Mouse (Mus musculus) kidney, embryonic 14.5 days (tissue): Measurements from ENCODE around the gene Slc35c2. TPM values are rescaled to one million over a fixed set of nuclear protein-coding genes. Genes with fewer than 3 reads are reported as not detected.
A peak's percentile ranks its signal among the peaks of the same experiment; 100 is the strongest.

ENCODE experiments used
- ATAC-seq: fragments of 200-750 bp; cut with Nextera tagmentation; 2 replicates; pipeline ENCODE4 v1.8.0; 2017; ENCODE audit warnings: moderate number of reproducible peaks, mild to moderate bottlenecking, moderate TSS enrichment, moderate library complexity; ENCODE audit not compliant: low FRiP score, low TSS enrichment
- H3K27ac ChIP-seq: fragments of 300-500 bp; sonication (generic); 2 replicates; pipeline ENCODE4 v1.5.1; 2014; ENCODE audit warnings: low read depth, mild to moderate bottlenecking, low read length, moderate library complexity, mixed read lengths
- H3K27me3 ChIP-seq: fragments of 300-500 bp; sonication (generic); 2 replicates; pipeline ENCODE4 v1.6.1; 2014; ENCODE audit warnings: mild to moderate bottlenecking, low read length; ENCODE audit not compliant: control insufficient read depth, insufficient read depth
- H3K36me3 ChIP-seq: fragments of 300-500 bp; sonication (generic); 2 replicates; pipeline ENCODE4 v1.6.1; 2014; ENCODE audit warnings: low read length, mixed read lengths; ENCODE audit not compliant: control insufficient read depth, insufficient read depth
- H3K4me1 ChIP-seq: fragments of 300-500 bp; sonication (generic); 2 replicates; pipeline ENCODE4 v1.6.1; 2014; ENCODE audit warnings: low read length, mixed read lengths; ENCODE audit not compliant: control insufficient read depth, insufficient read depth
- H3K4me2 ChIP-seq: fragments of 300-500 bp; sonication (generic); replicated peaks from 2 replicates; pipeline ENCODE4 v1.6.1; 2014; ENCODE audit warnings: low read depth, mild to moderate bottlenecking, low read length
- H3K4me3 ChIP-seq: fragments of 300-500 bp; sonication (generic); 2 replicates; pipeline ENCODE4 v1.5.1; 2014; ENCODE audit warnings: mild to moderate bottlenecking, low read length
- H3K9ac ChIP-seq: fragments of 300-500 bp; sonication (generic); 2 replicates; pipeline ENCODE4 v1.6.1; 2014; ENCODE audit warnings: low read depth, mild to moderate bottlenecking, low read length, moderate library complexity
- H3K9me3 ChIP-seq: fragments of 300-500 bp; sonication (generic); 2 replicates; pipeline ENCODE4 v1.6.1; 2016; ENCODE audit warnings: low read length; ENCODE audit not compliant: control insufficient read depth
- WGBS: fragments of 180-500 bp; shearing (Covaris S2); extraction: QIAGEN DNeasy Blood & Tissue Kit; methylation state at CpG from one replicate; pipeline ENCODE4 v1.1.7; 2014; 5-methylcytosine and 5-hydroxymethylcytosine counted together
- polyA plus RNA-seq: library from polyadenylated mRNA; unstranded; fragments of >200 nt; fragmentation: Nextera tagmentation; extraction: Ambion mirVana; gene quantifications from 2 replicates; pipeline ENCODE4 v1.2.1, GENCODE M21; 2014

The Slc35c2 gene
- polyA plus RNA-seq, 1 experiment from 2014 or later = 54.1 TPM

DNA sequence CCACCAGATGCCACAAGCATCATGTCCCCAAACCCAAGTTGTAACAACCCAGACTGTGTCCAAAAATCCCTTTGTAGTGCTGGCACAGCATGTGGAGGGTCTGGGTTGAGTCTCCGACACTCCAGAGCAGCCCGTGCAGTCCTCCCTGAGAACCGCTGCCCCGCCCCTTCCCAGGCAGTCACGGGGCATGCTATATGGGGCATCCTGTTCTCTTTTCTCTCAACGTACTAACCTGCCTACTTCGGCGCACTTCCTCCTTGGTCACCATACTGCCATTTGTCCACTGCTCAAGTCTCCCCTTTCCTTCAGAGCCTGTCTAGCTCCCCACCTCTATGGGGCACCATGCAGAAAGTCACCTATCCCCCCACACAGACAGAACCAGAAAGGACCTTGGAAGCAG is 2.0 kb downstream of the Slc35c2 start:
- no peaks in the 10 kb centered on the region for H3K27me3 ChIP-seq
- H3K4me3 ChIP-seq = no peak overlapping the region
- H3K4me2 ChIP-seq = no peak overlapping the region
- no peaks in the 10 kb centered on the region for H3K9me3 ChIP-seq
- 83% methylated on average over 8 of the region's 8 CpGs for WGBS
- ATAC-seq = no peak
- no peak overlapping the region for H3K9ac ChIP-seq
- no peak overlapping the region for H3K27ac ChIP-seq
- H3K36me3 ChIP-seq = peaks cover 23% of the 10 kb centered on the region
- H3K4me1 ChIP-seq = peaks cover 17% of the 10 kb centered on the region

DNA sequence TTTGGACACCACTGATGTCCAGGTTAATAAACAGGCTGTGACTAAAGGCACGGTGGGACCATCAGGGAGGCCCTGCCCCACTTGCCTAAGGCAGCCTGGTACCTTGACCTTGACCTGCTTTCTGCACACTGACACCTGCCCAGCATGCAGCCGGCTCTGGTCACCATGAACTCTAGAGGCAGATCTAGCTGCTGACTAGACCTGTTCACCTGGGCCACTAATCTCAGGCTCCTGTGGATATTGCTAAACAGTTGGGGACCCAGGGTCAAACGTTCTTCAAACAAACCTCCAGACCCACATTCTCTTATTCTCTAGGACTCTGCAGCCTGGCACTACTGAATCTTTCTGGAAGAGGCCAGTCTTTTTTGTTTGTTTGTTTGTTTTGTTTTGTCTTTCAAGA is 2.6 kb downstream of the Slc35c2 start:
- Histone ChIP-seq H3K4me3 (no peak overlapping the region), H3K4me2 (no peak overlapping the region), H3K36me3 (peaks cover 25% of the 10 kb centered on the region), H3K4me1 (peaks cover 17% of the 10 kb centered on the region), H3K9me3 (no peaks in the 10 kb centered on the region), H3K9ac (no peak overlapping the region), H3K27me3 (no peaks in the 10 kb centered on the region), H3K27ac (no peak overlapping the region)
- 76% methylated on average over 3 of the region's 3 CpGs for WGBS
- ATAC-seq = no peak

GRCm38 (mm10) chr2:165284377-165284776 is 3.3 kb downstream of the Slc35c2 start:
- no peak overlapping the region for H3K9ac ChIP-seq
- H3K27me3 ChIP-seq = no peaks in the 10 kb centered on the region
- H3K4me3 ChIP-seq = no peak overlapping the region
- no peak overlapping the region for H3K4me2 ChIP-seq
- H3K36me3 ChIP-seq = peaks cover 19% of the 10 kb centered on the region
- no peaks in the 10 kb centered on the region for H3K9me3 ChIP-seq
- ATAC-seq = no peak
- WGBS = 89% methylated on average over 7 of the region's 7 CpGs
- H3K4me1 ChIP-seq = peaks cover 17% of the 10 kb centered on the region
- no peak overlapping the region for H3K27ac ChIP-seq

- peaks cover 18% of the 10 kb centered on the region for H3K36me3 ChIP-seq
- no peaks in the 10 kb centered on the region for H3K9me3 ChIP-seq
Measured at GRCm38 (mm10) chr2:165283644-165284043, 4.0 kb downstream of the Slc35c2 start.

DNA sequence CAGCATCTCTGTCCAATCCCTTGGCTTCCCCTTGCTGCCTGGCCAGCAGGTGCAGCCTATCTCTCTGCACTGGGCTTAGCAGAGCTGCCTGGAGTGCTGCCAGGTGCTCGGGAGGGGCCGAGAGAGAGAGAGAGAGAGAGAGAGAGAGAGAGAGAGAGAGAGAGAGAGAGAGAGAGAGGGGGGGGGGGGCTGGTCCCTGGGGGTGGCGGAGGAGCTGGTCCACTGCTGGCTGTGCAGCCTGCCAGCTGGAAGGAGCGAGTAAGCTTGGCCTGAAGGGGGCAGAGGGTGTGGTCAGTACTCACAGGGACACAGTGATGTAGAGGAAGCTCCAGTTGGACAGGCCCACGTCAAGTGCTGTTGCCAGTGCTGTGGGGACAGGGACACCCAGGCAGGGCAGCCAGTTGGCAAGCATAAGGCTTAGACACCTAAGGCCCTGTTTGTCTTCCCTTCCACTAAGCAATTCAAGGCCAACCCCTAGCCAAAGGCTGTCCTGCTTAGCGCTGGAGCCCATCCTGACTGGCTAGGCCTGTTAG is 5.8 kb downstream of the Slc35c2 start:
- no peak for ATAC-seq
- Histone ChIP-seq H3K4me2 (no peak overlapping the region), H3K27ac (no peak overlapping the region), H3K4me1 (peaks cover 5% of the 10 kb centered on the region; the same call in 1 of the 2 replicates), H3K9ac (no peak overlapping the region), H3K9me3 (no peaks in the 10 kb centered on the region), H3K4me3 (no peak overlapping the region), H3K27me3 (no peaks in the 10 kb centered on the region), H3K36me3 (peaks cover 32% of the 10 kb centered on the region)
- 56% methylated on average over 4 of the region's 6 CpGs for WGBS

More at GRCm38 (mm10) chr2:165283644-165284043, 4.0 kb downstream of the Slc35c2 start:
- H3K27ac ChIP-seq = no peak overlapping the region
- H3K4me1 ChIP-seq = peaks cover 16% of the 10 kb centered on the region
- no peak overlapping the region for H3K4me2 ChIP-seq
- no peak overlapping the region for H3K9ac ChIP-seq
- WGBS = 90% methylated on average over 3 of the region's 3 CpGs
- ATAC-seq = no peak
- no peak overlapping the region for H3K4me3 ChIP-seq
- H3K27me3 ChIP-seq = no peaks in the 10 kb centered on the region

DNA sequence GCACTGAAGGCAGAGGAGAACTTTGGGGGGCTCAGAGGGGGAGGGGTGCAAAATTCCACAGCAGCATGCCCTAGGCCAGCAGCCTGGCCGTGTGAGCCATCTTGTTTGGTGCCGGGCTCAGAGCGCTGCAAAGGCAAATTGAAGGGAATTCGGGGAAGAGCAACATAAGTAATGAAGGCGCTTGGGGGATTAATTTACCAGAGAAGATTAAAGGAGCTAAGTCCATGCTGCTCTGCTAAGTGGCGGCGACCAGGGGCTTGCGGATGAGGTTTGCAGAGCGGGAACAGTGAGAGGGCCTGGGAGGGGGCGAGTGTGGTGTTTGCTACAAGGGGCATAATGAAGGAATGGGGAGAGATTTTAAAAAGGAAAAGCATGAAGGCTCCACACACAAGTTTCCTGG is 8.3 kb downstream of the Slc35c2 start:
- no peaks in the 10 kb centered on the region for H3K27me3 ChIP-seq
- H3K9ac ChIP-seq = no peak overlapping the region
- peaks cover 10% of the 10 kb centered on the region for H3K4me1 ChIP-seq
- H3K36me3 ChIP-seq = peaks cover 36% of the 10 kb centered on the region
- H3K4me3 ChIP-seq = no peak overlapping the region
- no peak overlapping the region for H3K27ac ChIP-seq
- 68% methylated on average over 10 of the region's 10 CpGs for WGBS
- no peak for ATAC-seq
- H3K9me3 ChIP-seq = no peaks in the 10 kb centered on the region
- no peak overlapping the region for H3K4me2 ChIP-seq

GRCm38 (mm10) chr2:165277188-165277740 is 10.4 kb downstream of the Slc35c2 start:
- H3K9me3 ChIP-seq = no peaks in the 10 kb centered on the region
- peaks cover 10% of the 10 kb centered on the region for H3K4me1 ChIP-seq
- no peak for ATAC-seq
- 84% methylated on average over 5 of the region's 5 CpGs for WGBS
- H3K27me3 ChIP-seq = no peaks in the 10 kb centered on the region
- no peak overlapping the region for H3K4me3 ChIP-seq
- no peak overlapping the region for H3K4me2 ChIP-seq
- no peak overlapping the region for H3K9ac ChIP-seq
- peaks cover 30% of the 10 kb centered on the region for H3K36me3 ChIP-seq
- no peak overlapping the region for H3K27ac ChIP-seq

GRCm38 (mm10) chr2:165275824-165276223 is 11.8 kb downstream of the Slc35c2 start:
- Histone ChIP-seq H3K4me2 (no peak overlapping the region), H3K4me3 (no peak overlapping the region), H3K36me3 (peaks cover 26% of the 10 kb centered on the region), H3K4me1 (peaks cover 19% of the 10 kb centered on the region), H3K27ac (no peak overlapping the region), H3K9me3 (no peaks in the 10 kb centered on the region), H3K27me3 (0 out of 2 replicates have a peak, but pooled peaks cover 3% of the 10 kb centered on the region), H3K9ac (no peak overlapping the region)
- 21% methylated on average over 8 of the region's 8 CpGs for WGBS
- peak; percentile 69 for ATAC-seq

- Histone ChIP-seq H3K4me3 (no peak overlapping the region), H3K9ac (no peak overlapping the region), H3K27ac (no peak overlapping the region), H3K9me3 (no peaks in the 10 kb centered on the region), H3K4me2 (no peak overlapping the region), H3K36me3 (peaks cover 20% of the 10 kb centered on the region), H3K27me3 (0 out of 2 replicates have a peak, but pooled peaks cover 3% of the 10 kb centered on the region), H3K4me1 (peaks cover 19% of the 10 kb centered on the region)
- WGBS = 9% methylated on average over 7 of the region's 8 CpGs
- ATAC-seq = peak; percentile 42
Measured at GRCm38 (mm10) chr2:165275124-165275640, 12.5 kb downstream of the Slc35c2 start.
